Mouse (Mus musculus) v-Abl transformed pro-B cells (cell line): ENCODE measurements around the gene Scai.
"Not testable (repeated sequence)": the region's sequence is repeated elsewhere in the genome, so short reads cannot be mapped to it uniquely, and the experiment has no call there.

Source experiments
- in situ Hi-C, 2 experiments: fragments of 400-800 bp; cut with MboI; formaldehyde crosslinking; loops; one replicate each; pipeline ENCODE4 v1.15.1; 2025; ENCODE audit not compliant: unreplicated experiment in 2 of 2

Gene Scai

GRCm38 (mm10) chr2:39190561-39191056 is at the start of gene Scai:
Gene Scai (minus strand): TSS chr2:39190734.
- in situ Hi-C loops: loop anchor here in 1 of 2 experiments (25.0 kb wide), 1 partner anchor 553 kb away; the partner anchor contains the start of gene Psmb7

GRCm38 (mm10) chr2:39226731-39227130 is 36.2 kb upstream of the Scai start:
- in situ Hi-C loops: no loop called here

GRCm38 (mm10) chr2:39226019-39226640 is 35.6 kb upstream of the Scai start, which contains the start of gene Ppp6c:
Gene Ppp6c (minus strand): TSS chr2:39226451.
- in situ Hi-C loops: no loop called here

- in situ Hi-C loops: not testable (repeated sequence)
Measured at GRCm38 (mm10) chr2:39225331-39226018, 34.9 kb upstream of the Scai start.

- in situ Hi-C loops: no loop called here
Measured at GRCm38 (mm10) chr2:39224621-39225020, 34.1 kb upstream of the Scai start.

GRCm38 (mm10) chr2:39220010-39220409 is 29.5 kb upstream of the Scai start:
- in situ Hi-C loops: no loop called here

- in situ Hi-C loops: no loop called here
Measured at GRCm38 (mm10) chr2:39219034-39219433, 28.5 kb upstream of the Scai start.

GRCm38 (mm10) chr2:39217150-39217549 is 26.6 kb upstream of the Scai start:
- in situ Hi-C loops: no loop called here

GRCm38 (mm10) chr2:39210738-39211137 is 20.2 kb upstream of the Scai start:
- in situ Hi-C loops: no loop called here

GRCm38 (mm10) chr2:39203359-39203758 is 12.8 kb upstream of the Scai start:
- in situ Hi-C loops: no loop called here

- in situ Hi-C loops: loop anchor here (5.0 to 25.0 kb wide), 2 partner anchors 183 to 558 kb away; partner anchors contain the start of gene Psmb7 (in 1 of the 2)
Measured at GRCm38 (mm10) chr2:39194809-39195208, 4.3 kb upstream of the Scai start.

GRCm38 (mm10) chr2:39189961-39190560 is 473 bp downstream of the Scai start:
- in situ Hi-C loops: loop anchor here (5.0 to 25.0 kb wide), 4 partner anchors 178 to 553 kb away; partner anchors contain the start of genes Nr6a1 (in 1 of the 2) and Psmb7 (in 1 of the 2)

GRCm38 (mm10) chr2:39185942-39186341 is 4.6 kb downstream of the Scai start:
- in situ Hi-C loops: loop anchor here (5.0 to 25.0 kb wide), 4 partner anchors 174 to 549 kb away; partner anchors contain the start of genes Nr6a1 (in 1 of the 2) and Psmb7 (in 1 of the 2)

- in situ Hi-C loops: loop anchor here in 1 of 2 experiments (25.0 kb wide), 1 partner anchor 546 kb away; the partner anchor contains the start of gene Psmb7
Measured at GRCm38 (mm10) chr2:39183587-39183986, 6.9 kb downstream of the Scai start.

- in situ Hi-C loops: no loop called here
Measured at GRCm38 (mm10) chr2:39160996-39161395, 29.5 kb downstream of the Scai start.

GRCm38 (mm10) chr2:39157916-39158315 is 32.6 kb downstream of the Scai start:
- in situ Hi-C loops: no loop called here

GRCm38 (mm10) chr2:39156821-39157220 is 33.7 kb downstream of the Scai start:
- in situ Hi-C loops: no loop called here

GRCm38 (mm10) chr2:39150943-39151342 is 39.6 kb downstream of the Scai start:
- in situ Hi-C loops: no loop called here

- in situ Hi-C loops: no loop called here
Measured at GRCm38 (mm10) chr2:39148075-39148474, 42.5 kb downstream of the Scai start.

- in situ Hi-C loops: no loop called here
Measured at GRCm38 (mm10) chr2:39146469-39146868, 44.1 kb downstream of the Scai start.

GRCm38 (mm10) chr2:39142357-39142948 is 48.1 kb downstream of the Scai start:
- in situ Hi-C loops: no loop called here
